Mouse (Mus musculus) megakaryocyte, embryonic 14.5 days (primary cell): ENCODE data around the gene Dapp1.

Experiments
- FLI1 ChIP-seq: IDR thresholded peaks from 2 replicates; pipeline ENCODE4 v1.6.1; 2012; ENCODE audit warnings: low read length, inconsistent platforms, mixed read lengths
- GATA1 ChIP-seq: IDR thresholded peaks from 3 replicates; pipeline ENCODE4 v1.6.1; 2012; ENCODE audit warnings: mixed read lengths, low read length, inconsistent platforms, borderline replicate concordance

- no peak for TF ChIP-seq GATA1
- TF ChIP-seq FLI1: no peak
Measured at GRCm38 (mm10) chr3:137896867-137897266, 84.5 kb downstream of the Dapp1 start.
